Mouse (Mus musculus) brain, embryonic 18.5 days (tissue): ENCODE measurements around the gene Sgpp2.

Source experiments
- DNase-seq: peaks from one replicate; pipeline ENCODE4 v3.0.0-alpha.2; 2012; ENCODE audit warnings: low read depth, low spot score

The Sgpp2 gene

DNA sequence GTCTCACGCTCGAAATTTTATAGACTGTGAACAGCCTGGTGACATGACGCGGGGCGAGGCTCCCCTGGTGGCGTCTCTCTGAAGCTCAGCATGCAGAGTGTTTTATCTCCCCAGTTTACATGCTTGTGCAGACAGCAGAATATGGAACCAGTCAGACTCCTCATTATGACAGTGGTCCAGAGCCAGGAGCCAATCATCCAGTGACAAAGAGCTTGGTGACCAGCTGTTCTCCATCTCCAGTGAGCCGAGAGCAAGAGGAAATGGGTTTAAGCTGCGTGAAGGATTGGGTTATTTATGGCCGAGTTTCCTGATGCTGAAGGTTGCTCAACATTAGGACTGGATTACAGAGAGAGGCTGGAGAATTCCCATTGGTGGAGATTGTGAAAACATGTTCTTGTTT lies 28.1 kb downstream of the Sgpp2 start:
- DNase-seq, result no peak

GRCm38 (mm10) chr1:78339941-78340340 lies 29.8 kb downstream of the Sgpp2 start:
- no peak for DNase-seq

- no peak for DNase-seq
Observed at GRCm38 (mm10) chr1:78340584-78340983, 30.4 kb downstream of the Sgpp2 start.

DNA sequence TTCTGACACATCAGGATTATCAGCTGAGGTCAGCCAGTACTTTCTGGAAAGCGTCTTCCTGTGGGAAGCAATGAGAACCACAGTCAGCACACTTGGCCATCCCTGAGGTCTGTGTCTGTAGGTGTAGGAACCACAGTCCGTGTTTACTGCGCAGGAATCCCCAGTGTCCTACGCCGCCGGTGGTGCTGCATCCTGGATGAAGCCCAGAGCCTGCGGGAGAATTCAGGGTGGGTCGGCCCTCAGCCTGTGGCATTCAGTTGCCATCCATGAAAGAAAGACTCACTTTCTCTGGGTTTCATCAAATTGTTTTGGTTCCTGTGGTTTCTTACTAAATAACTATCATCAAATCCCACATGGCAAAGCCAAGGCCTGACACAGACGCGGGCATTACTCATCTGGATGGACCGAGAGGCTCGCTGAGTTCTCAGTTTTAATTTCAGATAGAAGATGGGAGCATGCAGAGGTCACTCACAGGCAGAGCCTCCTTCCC lies 37.2 kb downstream of the Sgpp2 start:
- DNase-seq, result no peak

- DNase-seq, result no peak
Observed at GRCm38 (mm10) chr1:78349219-78349618, 39.1 kb downstream of the Sgpp2 start.

- no peak for DNase-seq
Observed at GRCm38 (mm10) chr1:78353254-78353653, 43.1 kb downstream of the Sgpp2 start.

DNA sequence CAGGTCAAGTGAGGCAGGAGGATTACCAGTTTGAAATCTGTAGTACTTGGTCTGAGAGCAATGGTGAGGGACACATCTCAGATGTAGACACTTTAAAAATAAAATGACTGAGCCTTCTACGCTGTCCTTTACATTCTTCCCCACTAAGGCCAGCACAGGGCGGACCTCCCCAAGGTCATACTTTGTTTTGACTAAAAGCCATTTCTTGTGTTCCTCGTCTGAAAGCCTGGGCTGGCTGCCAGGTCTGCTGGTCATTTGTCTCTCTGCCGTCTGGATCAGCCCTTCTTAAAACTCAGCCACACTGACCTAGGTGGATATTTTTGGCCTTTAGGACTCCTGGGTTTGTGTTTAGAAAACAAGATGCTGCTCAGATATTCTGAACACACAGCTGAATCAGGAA lies 45.0 kb downstream of the Sgpp2 start:
- no peak for DNase-seq

DNA sequence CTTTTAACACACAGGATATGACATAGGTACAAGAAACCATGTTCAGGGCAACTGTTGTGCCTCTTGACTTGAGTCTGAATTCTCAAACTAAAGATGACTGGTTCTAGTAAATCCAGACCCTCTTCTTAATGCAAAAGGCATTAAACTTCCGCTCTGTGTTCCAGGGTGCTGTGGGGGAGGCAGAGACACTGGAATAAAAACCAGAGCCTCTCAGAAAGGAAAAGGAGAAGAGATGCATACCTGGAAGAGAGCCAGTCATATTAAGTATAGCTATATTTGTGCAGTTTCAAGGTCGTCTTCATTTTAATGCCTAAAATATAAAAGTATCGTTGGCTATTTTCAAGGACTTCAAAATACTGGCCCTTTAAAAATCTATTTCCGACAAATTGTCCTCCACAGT lies 47.3 kb downstream of the Sgpp2 start:
- no peak for DNase-seq

DNA sequence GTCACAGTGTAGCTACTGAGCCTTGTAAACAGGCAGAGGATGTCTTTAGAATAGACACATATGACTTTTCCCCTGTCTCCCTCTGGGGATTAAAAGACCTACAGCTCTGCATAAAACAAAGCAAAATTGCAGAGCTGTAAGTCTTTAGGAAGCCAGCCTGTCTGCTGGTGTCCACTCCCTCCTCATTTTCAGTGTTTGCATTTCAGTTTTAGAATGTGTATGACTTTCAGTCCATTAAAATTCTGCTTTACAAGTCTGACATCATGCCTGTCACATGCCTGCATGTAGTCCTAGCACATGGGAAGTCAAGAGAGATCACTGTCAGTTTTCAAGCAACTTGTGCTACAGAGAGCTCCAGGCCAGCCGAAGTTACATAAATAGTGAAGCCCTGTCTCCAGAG lies 47.7 kb downstream of the Sgpp2 start:
- DNase-seq, result no peak

- DNase-seq, result no peak
Observed at GRCm38 (mm10) chr1:78363965-78364889, 54.1 kb downstream of the Sgpp2 start.

DNA sequence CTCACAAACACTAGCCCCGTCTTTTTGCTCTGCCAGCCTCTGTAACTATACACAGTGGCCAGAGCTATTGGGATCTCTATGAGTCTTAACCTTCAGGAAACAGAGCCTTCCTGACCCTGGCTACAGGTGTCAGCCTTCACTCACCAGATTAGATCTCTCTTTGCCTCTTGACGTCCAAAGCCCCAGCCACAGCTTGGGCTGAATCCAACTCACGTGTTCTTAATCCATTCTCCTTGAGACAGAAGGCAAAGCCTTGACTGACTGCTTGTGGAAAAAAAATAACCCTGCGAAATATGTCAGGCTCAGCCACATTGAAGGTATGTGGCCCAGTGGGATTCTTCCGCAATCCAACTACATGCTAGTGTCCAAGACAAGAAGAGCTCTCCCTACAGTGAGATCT lies 57.7 kb downstream of the Sgpp2 start:
- no peak for DNase-seq

GRCm38 (mm10) chr1:78370121-78370520 lies 60.0 kb downstream of the Sgpp2 start:
- no peak for DNase-seq

DNA sequence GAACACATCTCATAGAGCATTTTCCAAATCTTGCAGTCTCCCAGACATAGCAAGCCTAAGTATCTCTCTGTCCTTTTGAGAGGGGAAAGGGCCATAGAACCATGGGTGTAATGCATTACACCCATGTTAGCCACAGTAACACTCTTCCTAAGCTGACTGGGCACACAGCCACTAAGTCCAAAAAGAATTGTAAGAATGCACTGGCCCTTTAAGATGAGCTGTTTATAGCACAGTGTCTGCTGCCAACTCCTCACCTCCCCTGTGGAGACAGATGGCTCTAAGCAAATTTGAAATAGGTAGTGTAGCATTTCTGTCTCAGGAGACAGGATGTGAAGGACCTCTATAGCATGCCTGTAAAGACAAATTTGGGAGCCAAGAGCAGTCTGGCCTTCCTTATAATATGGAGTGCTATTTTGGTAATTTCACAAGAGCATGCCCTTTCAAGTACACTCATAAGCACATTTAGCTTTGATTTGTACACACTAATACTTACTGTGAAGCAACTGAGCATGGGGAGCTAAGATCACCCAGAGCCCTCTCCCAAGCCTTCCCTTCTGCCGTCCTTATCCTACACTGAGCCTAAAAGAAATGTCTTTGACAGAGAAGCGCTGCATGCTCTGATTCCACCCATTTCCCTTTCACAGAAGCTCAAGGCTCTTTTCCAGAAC lies 61.6 kb downstream of the Sgpp2 start:
- no peak for DNase-seq

GRCm38 (mm10) chr1:78372316-78372715 lies 62.2 kb downstream of the Sgpp2 start:
- no peak for DNase-seq

- no peak for DNase-seq
Observed at GRCm38 (mm10) chr1:78373836-78374235, 63.7 kb downstream of the Sgpp2 start.

DNA sequence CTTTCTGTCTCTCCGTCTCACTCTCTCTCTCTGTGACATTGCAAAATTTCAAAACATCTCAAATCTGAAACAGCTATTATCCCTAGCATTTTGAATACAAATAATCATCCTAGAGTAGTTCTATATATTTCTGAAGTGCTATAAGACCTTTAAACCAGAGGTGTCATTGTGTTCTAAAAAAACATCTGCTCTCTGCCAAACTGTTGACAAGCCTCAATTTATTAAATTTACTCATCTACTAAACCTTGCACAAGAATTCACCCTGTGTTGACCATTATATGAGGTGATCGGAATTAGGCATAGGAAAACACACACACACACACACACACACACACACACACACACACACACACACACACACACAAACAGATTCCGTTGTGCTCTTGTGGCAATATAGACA lies 64.9 kb downstream of the Sgpp2 start:
- no peak for DNase-seq

- DNase-seq, result no peak
Observed at GRCm38 (mm10) chr1:78380950-78381349, 70.8 kb downstream of the Sgpp2 start.

GRCm38 (mm10) chr1:78387854-78388253 lies 77.7 kb downstream of the Sgpp2 start:
- DNase-seq, result no peak

- no peak for DNase-seq
Observed at GRCm38 (mm10) chr1:78388848-78389247, 78.7 kb downstream of the Sgpp2 start.

DNA sequence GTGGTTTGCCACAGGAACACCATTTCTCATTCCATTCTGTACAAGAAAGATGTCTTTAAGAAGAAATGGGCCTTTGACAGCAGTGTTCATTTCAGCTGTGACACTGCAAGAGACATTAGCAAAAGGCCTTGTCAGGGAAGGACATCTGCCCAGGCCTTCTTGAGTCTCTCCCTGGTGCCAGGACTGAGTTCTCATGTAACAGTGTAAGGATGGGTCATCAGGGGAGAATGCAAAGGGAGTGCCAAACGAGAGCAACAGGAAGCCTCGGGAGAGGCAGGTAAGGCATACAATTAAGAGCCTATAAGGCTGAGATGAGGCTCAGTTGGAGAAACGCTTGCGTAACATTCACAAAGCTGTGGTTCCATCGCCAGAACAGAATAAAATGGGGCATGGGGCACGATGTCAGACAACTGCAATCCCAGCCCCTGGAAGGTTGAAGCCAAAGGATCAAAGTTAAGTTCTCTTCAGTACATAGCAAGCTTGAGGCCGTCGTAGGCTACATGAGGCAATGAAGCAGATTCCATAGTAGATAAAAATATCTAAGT lies 85.1 kb downstream of the Sgpp2 start:
- DNase-seq, result no peak

DNA sequence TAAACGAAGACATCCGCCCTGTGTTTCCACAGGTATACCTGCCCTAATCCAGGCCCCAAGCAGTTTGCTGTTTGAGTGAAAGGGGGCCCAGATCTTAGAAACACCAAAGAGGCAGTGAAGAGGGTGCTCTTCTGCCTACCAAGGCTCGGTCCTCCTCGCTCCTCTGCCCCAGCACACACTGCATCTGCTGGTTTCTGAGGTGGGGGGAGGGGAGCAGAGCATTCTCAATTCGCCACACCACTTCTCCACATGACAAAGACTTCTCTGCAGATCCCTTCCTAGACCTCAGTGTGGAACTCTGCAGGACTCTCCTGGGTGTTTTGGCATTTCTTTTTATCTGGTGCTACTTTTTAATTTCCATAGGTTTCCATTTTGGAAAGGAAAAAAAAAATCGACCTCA lies 85.6 kb downstream of the Sgpp2 start:
- DNase-seq, result no peak

DNA sequence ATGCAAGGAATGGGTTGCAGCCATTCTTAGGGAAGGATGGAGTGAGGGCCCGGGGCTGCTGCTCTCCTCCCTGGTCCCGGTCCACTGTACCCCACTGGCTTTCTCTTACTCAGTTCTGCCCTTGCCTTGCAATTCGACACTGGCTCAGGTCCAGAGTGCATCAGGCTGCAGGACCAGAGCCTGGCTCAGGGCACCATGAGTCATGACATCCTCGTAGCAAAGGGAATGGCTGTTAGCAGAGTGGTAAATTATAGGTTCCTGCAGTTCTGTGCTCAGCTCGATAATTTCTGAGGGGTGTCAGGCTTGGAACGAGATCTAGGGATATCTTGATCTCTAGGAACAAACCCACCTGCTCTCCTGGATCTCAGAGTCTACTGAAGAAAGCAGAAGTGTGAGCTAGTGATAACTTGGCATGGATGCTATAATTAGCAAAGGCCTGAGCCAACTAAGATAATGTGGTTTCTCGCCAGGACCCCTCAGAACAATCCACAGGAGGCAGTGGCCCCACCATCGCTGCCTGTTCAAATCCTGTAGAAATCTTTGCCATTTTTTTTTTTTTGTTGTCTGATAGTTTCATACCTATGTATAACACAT lies 86.3 kb downstream of the Sgpp2 start:
- no peak for DNase-seq
